ENCODE assay signal across 18 mouse cellular contexts in the genomic region with DNA sequence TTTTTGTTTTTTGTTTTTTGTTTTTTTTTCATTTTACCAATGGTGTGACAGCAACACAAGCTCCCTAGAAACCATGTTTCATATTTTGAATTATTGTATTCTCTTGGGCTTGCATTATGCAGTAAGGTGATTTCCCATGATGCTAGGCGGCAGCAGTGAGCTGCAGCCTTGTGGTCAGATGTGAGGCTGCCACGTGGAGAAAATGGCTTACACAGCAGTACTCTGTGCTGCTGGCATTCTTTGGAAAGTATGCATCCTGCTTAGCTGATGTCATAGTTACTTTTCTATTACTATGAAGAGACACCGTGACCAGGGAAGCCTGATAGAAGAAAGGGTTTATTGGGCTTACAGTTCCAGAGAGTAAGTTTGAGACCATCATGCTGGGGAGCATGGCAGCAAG.
"Had no signal": no experiment of that assay in that cellular context is flagged by ENCODE, and none has a peak within 500 bp of the region (broad histone marks: within the 10 kb centered on the region; RNA-seq: fewer than 3 reads in every experiment).

No protein-coding gene starts in this region.

- H3K27ac ChIP-seq: kidney, postnatal 0 days; liver, embryonic 13.5 days; midbrain, embryonic 15.5 days; neural tube, embryonic 12.5 days; neural tube, embryonic 15.5 days; stomach, embryonic 15.5 days had no signal

- H3K36me3 ChIP-seq: limb, embryonic 13.5 days; liver, embryonic 13.5 days; midbrain, embryonic 15.5 days; neural tube, embryonic 12.5 days; neural tube, embryonic 15.5 days; stomach, embryonic 15.5 days had no signal

- H3K4me1 ChIP-seq: liver, embryonic 13.5 days; stomach, embryonic 15.5 days had no signal

- H3K9me3 ChIP-seq: liver, embryonic 13.5 days; midbrain, embryonic 15.5 days; neural tube, embryonic 12.5 days; neural tube, embryonic 15.5 days; stomach, embryonic 15.5 days had no signal

- ATAC-seq: midbrain, embryonic 15.5 days had no signal

- H3K9ac ChIP-seq: limb, embryonic 13.5 days; liver, embryonic 13.5 days; midbrain, embryonic 15.5 days; neural tube, embryonic 12.5 days; neural tube, embryonic 15.5 days; stomach, embryonic 15.5 days had no signal

- H3K27me3 ChIP-seq: liver, embryonic 13.5 days; midbrain, embryonic 15.5 days; neural tube, embryonic 12.5 days; neural tube, embryonic 15.5 days; stomach, embryonic 15.5 days had no signal

- H3K4me3 ChIP-seq: limb, embryonic 13.5 days; liver, embryonic 13.5 days; midbrain, embryonic 15.5 days; neural tube, embryonic 12.5 days; neural tube, embryonic 15.5 days; stomach, embryonic 15.5 days had no signal

- DNase-seq: kidney, adult 2 months; kidney, postnatal 25 days; left cerebral cortex, postnatal 4 days; liver, embryonic 13.5 days; lung, adult 2 months; lung, postnatal 14 days; lung, postnatal 4 days; right cerebral cortex, adult 18-20 months; right cerebral cortex, postnatal 14 days; spleen, adult 18-20 months; thymus, postnatal 25 days had no signal

- H3K4me2 ChIP-seq: limb, embryonic 13.5 days; liver, embryonic 13.5 days; midbrain, embryonic 11.5 days; midbrain, embryonic 15.5 days; neural tube, embryonic 12.5 days; neural tube, embryonic 15.5 days; stomach, embryonic 15.5 days had no signal
